Mouse (Mus musculus): ENCODE measurements around the gene Cstad.

GRCm38 (mm10) chr2:30643422-30643821, 48.6 kb downstream of the Cstad start:
- no peak for TF ChIP-seq HCFC1 (IDR thresholded peaks at IDR 0.05; ENCODE audit: borderline replicate concordance, insufficient read depth, low read length)
- no peak for TF ChIP-seq CHD2 (IDR thresholded peaks at IDR 0.05; ENCODE audit: low read depth, low read length)
- no peak for TF ChIP-seq ZC3H11A (IDR thresholded peaks at IDR 0.05; ENCODE audit: borderline replicate concordance, low read depth, low read length)

Measured in ES-E14 (cell line).